Mouse (Mus musculus) CH12.LX (cell line): ENCODE data around the gene Cdca7. TPM values are rescaled to one million over a fixed set of nuclear protein-coding genes. Genes with fewer than 3 reads are reported as not detected.

Source experiments
- DNase-seq: peaks from one replicate; pipeline ENCODE4 v3.0.0-alpha.2; 2013; ENCODE audit errors: extremely low read depth
- H3K27ac ChIP-seq: 2 replicates; pipeline ENCODE4 v1.5.1; 2012; ENCODE audit warnings: low read depth, mild to moderate bottlenecking, control low read depth, moderate library complexity; ENCODE audit not compliant: insufficient read depth
- H3K27me3 ChIP-seq: replicated peaks from 2 replicates; pipeline ENCODE3; 2012; ENCODE audit warnings: inconsistent platforms
- H3K36me3 ChIP-seq, 2 experiments: replicated peaks in 1 of 2; 2 replicates each; pipeline versions ENCODE3 to v1.6.1; 2012; ENCODE audit warnings: inconsistent platforms in 1 of 2, low read length in 1 of 2, mild to moderate bottlenecking in 1 of 2, mixed read lengths in 1 of 2, moderate library complexity in 1 of 2; ENCODE audit not compliant: control insufficient read depth in 1 of 2, insufficient read depth in 1 of 2
- H3K4me1 ChIP-seq, 2 experiments: 2 replicates each; pipeline ENCODE4 v1.6.1; 2012; ENCODE audit warnings: inconsistent platforms in 1 of 2, moderate library complexity in 1 of 2; ENCODE audit not compliant: insufficient read depth in 2 of 2, control insufficient read depth in 1 of 2
- H3K4me2 ChIP-seq: 2 replicates; pipeline ENCODE4 v1.6.1; 2012; ENCODE audit warnings: low read depth, mild to moderate bottlenecking, control low read depth; ENCODE audit not compliant: poor library complexity, insufficient read depth, severe bottlenecking
- H3K4me3 ChIP-seq, 3 experiments: fragments of 150-350 bp in 1 of 3; sonication (generic) in 1 of 3; replicated peaks in 1 of 3; 2 replicates each; pipeline versions ENCODE3 to v1.5.1; 2011 to 2012; ENCODE audit warnings: low read depth in 2 of 3, low read length in 2 of 3, mild to moderate bottlenecking in 2 of 3, moderate library complexity in 2 of 3, control low read depth in 1 of 3, improper control_type of control experiment in 1 of 3, inconsistent platforms in 1 of 3, mixed read lengths in 1 of 3; ENCODE audit not compliant: poor library complexity in 1 of 3
- H3K79me2 ChIP-seq: replicated peaks from 2 replicates; pipeline ENCODE4 v1.6.1; 2012; ENCODE audit warnings: mild to moderate bottlenecking, moderate library complexity; ENCODE audit not compliant: control insufficient read depth, poor library complexity, insufficient read depth, severe bottlenecking; ENCODE audit errors: extremely low read depth
- H3K9ac ChIP-seq: 2 replicates; pipeline ENCODE4 v1.6.1; 2012; ENCODE audit warnings: low read depth, mild to moderate bottlenecking, control low read depth, moderate library complexity; ENCODE audit not compliant: insufficient read depth
- H3K9me3 ChIP-seq: replicated peaks from 2 replicates; pipeline ENCODE3; 2012; ENCODE audit warnings: low read length, inconsistent platforms, mixed read lengths
- BHLHE40 ChIP-seq: IDR thresholded peaks from 2 replicates; pipeline ENCODE4 v1.6.1; 2011; ENCODE audit warnings: mild to moderate bottlenecking, low read depth, low read length, improper control_type of control experiment
- CHD1 ChIP-seq: IDR thresholded peaks from 2 replicates; pipeline ENCODE4 v1.6.1; 2012; ENCODE audit warnings: low read depth, low read length, improper control_type of control experiment, inconsistent platforms
- CHD2 ChIP-seq: IDR thresholded peaks from 2 replicates; pipeline ENCODE4 v1.6.1; 2011; ENCODE audit warnings: low read length, improper control_type of control experiment
- CTCF ChIP-seq, 2 experiments: IDR thresholded peaks in 1 of 2; conservative IDR thresholded peaks in 1 of 2; 2 replicates each; pipeline ENCODE4 v1.5.1; 2011 to 2012; ENCODE audit warnings: low read depth in 2 of 2, low read length in 2 of 2, improper control_type of control experiment in 1 of 2, inconsistent platforms in 1 of 2, mild to moderate bottlenecking in 1 of 2, moderate library complexity in 1 of 2
- E2F4 ChIP-seq: IDR thresholded peaks from 2 replicates; pipeline ENCODE4 v1.6.1; 2011; ENCODE audit warnings: low read depth, low read length, improper control_type of control experiment; ENCODE audit not compliant: insufficient replicate concordance
- EP300 ChIP-seq: IDR thresholded peaks from 2 replicates; pipeline ENCODE4 v1.6.1; 2011; ENCODE audit warnings: low read length, improper control_type of control experiment
- ETS1 ChIP-seq: conservative IDR thresholded peaks from 2 replicates; pipeline ENCODE4 v1.6.1; 2012; ENCODE audit warnings: low read depth, mild to moderate bottlenecking, inconsistent platforms, low read length, improper control_type of control experiment, moderate library complexity
- GABPA ChIP-seq: IDR thresholded peaks from 2 replicates; pipeline ENCODE4 v1.6.1; 2012; ENCODE audit warnings: low read depth, low read length, improper control_type of control experiment, inconsistent platforms; ENCODE audit not compliant: insufficient replicate concordance
- HCFC1 ChIP-seq: IDR thresholded peaks from 2 replicates; pipeline ENCODE4 v1.6.1; 2012; ENCODE audit warnings: low read depth, mild to moderate bottlenecking, inconsistent platforms, low read length, improper control_type of control experiment
- IRF4 ChIP-seq: IDR thresholded peaks from 2 replicates; pipeline ENCODE4 v1.6.1; 2014; ENCODE audit warnings: low read depth, mild to moderate bottlenecking, inconsistent platforms, low read length, improper control_type of control experiment
- JUN ChIP-seq: IDR thresholded peaks from 2 replicates; pipeline ENCODE4 v1.6.1; 2011; ENCODE audit warnings: low read depth, mild to moderate bottlenecking, low read length, improper control_type of control experiment, moderate library complexity; ENCODE audit not compliant: insufficient read depth
- JUND ChIP-seq: conservative IDR thresholded peaks from 2 replicates; pipeline ENCODE4 v1.6.1; 2011; ENCODE audit warnings: low read depth, low read length, improper control_type of control experiment
- KAT2A ChIP-seq: IDR thresholded peaks from 2 replicates; pipeline ENCODE4 v1.6.1; 2012; ENCODE audit warnings: low read length, improper control_type of control experiment, inconsistent platforms; ENCODE audit not compliant: insufficient replicate concordance
- MAZ ChIP-seq: IDR thresholded peaks from 2 replicates; pipeline ENCODE4 v1.6.1; 2012; ENCODE audit warnings: low read depth, mild to moderate bottlenecking, inconsistent platforms, low read length, improper control_type of control experiment, moderate library complexity
- MEF2A ChIP-seq: IDR thresholded peaks from 2 replicates; pipeline ENCODE4 v1.6.1; 2014; ENCODE audit warnings: low read depth, mild to moderate bottlenecking, inconsistent platforms, low read length, improper control_type of control experiment, borderline replicate concordance
- MXI1 ChIP-seq: IDR thresholded peaks from 2 replicates; pipeline ENCODE4 v1.6.1; 2011; ENCODE audit warnings: mild to moderate bottlenecking, low read depth, low read length, improper control_type of control experiment
- MYC ChIP-seq: IDR thresholded peaks from 2 replicates; pipeline ENCODE4 v1.6.1; 2011; ENCODE audit warnings: low read depth, mild to moderate bottlenecking, improper control_type of control experiment, low read length
- NELFE ChIP-seq: IDR thresholded peaks from 2 replicates; pipeline ENCODE4 v1.6.1; 2011; ENCODE audit warnings: low read depth, low read length, improper control_type of control experiment
- POLR2A ChIP-seq: IDR thresholded peaks from 2 replicates; pipeline ENCODE4 v1.6.1; 2011; ENCODE audit warnings: low read depth, mild to moderate bottlenecking, improper control_type of control experiment, low read length
- POLR2AphosphoS2 ChIP-seq: IDR thresholded peaks from 2 replicates; pipeline ENCODE4 v1.6.1; 2011; ENCODE audit warnings: low read depth, low read length, improper control_type of control experiment
- RAD21 ChIP-seq: IDR thresholded peaks from 2 replicates; pipeline ENCODE4 v1.6.1; 2011; ENCODE audit warnings: low read depth, mild to moderate bottlenecking, low read length, improper control_type of control experiment, moderate library complexity
- RCOR1 ChIP-seq: conservative IDR thresholded peaks from 2 replicates; pipeline ENCODE4 v1.6.1; 2012; ENCODE audit warnings: low read depth, mild to moderate bottlenecking, inconsistent platforms, low read length, improper control_type of control experiment
- SIN3A ChIP-seq: IDR thresholded peaks from 2 replicates; pipeline ENCODE4 v1.6.1; 2012; ENCODE audit warnings: low read length, improper control_type of control experiment, inconsistent platforms
- SMC3 ChIP-seq: IDR thresholded peaks from 2 replicates; pipeline ENCODE4 v1.6.1; 2011; ENCODE audit warnings: low read depth, low read length, improper control_type of control experiment
- TBP ChIP-seq: conservative IDR thresholded peaks from 2 replicates; pipeline ENCODE4 v1.6.1; 2011; ENCODE audit warnings: low read depth, low read length, improper control_type of control experiment
- TCF12 ChIP-seq: IDR thresholded peaks from 2 replicates; pipeline ENCODE4 v1.6.1; 2014; ENCODE audit warnings: low read depth, mild to moderate bottlenecking, inconsistent platforms, low read length, improper control_type of control experiment
- USF1 ChIP-seq: IDR thresholded peaks from 2 replicates; pipeline ENCODE4 v1.6.1; 2014; ENCODE audit warnings: low read depth, mild to moderate bottlenecking, inconsistent platforms, low read length, improper control_type of control experiment
- USF2 ChIP-seq: conservative IDR thresholded peaks from 2 replicates; pipeline ENCODE4 v1.6.1; 2011; ENCODE audit warnings: low read depth, low read length, improper control_type of control experiment
- ZC3H11A ChIP-seq: IDR thresholded peaks from 2 replicates; pipeline ENCODE4 v1.6.1; 2012; ENCODE audit warnings: low read depth, mild to moderate bottlenecking, inconsistent platforms, low read length, improper control_type of control experiment
- ZMIZ1 ChIP-seq: IDR thresholded peaks from 2 replicates; pipeline ENCODE4 v1.6.1; 2012; ENCODE audit warnings: low read depth, mild to moderate bottlenecking, inconsistent platforms, low read length, improper control_type of control experiment
- dilution Hi-C: fragments of 300-500 bp; cut with MboI; formaldehyde crosslinking; loops from 2 replicates; pipeline ENCODE4 v1.14.3; 2020; ENCODE audit warnings: low sequenced_read_pairs; ENCODE audit not compliant: extremely low pct_unique_long_range_greater_than_20kb, extremely low pct_ligation_motif_present
- in situ Hi-C: fragments of 300-500 bp; cut with MboI; formaldehyde crosslinking; loops from 3 replicates; pipeline ENCODE4 v1.14.3; 2019; ENCODE audit warnings: low sequenced_read_pairs, low pct_ligation_motif_present, low pct_unique_long_range_greater_than_20kb, mixed read lengths
- polyA plus RNA-seq: library from polyadenylated mRNA; unstranded; fragments of >175 nt; gene quantifications from 2 replicates; pipeline ENCODE4 v1.2.1, GENCODE M21; 2012; ENCODE audit warnings: low read depth; ENCODE audit not compliant: insufficient read length
- total RNA-seq, 2 experiments: library from RNA; depleted of rRNA; stranded (reverse); fragments of 300-350 nt in 1 of 2; fragments of >200 nt in 1 of 2; gene quantifications; 2 replicates each; pipeline ENCODE4 v1.2.3; 2012 to 2014

Cdca7 gene
- total and polyA plus RNA-seq, 3 experiments, result 83.5 to 202 (median 114) TPM

DNA sequence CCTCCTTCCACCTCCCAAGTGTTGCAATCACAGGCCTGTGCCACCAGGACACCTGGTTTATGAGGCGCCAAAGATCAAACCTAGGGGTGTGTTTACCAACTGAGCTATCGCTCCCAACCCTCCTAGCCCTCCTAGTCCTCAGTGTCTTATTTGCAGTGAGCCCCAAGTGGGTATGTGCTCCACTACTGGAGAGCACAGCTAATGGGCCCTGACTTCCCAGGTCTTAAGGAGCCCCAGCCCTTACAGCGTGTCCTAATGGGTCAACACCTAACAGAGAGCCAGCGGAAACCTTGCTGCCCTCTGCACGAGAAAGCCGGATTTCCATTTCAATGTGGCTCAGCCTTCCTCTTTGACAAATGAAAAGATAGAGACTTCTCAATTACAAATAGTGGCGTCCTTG lies 39.6 kb downstream of the Cdca7 start:
- H3K4me2 ChIP-seq, result no peak overlapping the region
- DNase-seq, result no peak
- no peaks in the 10 kb centered on the region for H3K4me1 ChIP-seq
- no peaks in the 10 kb centered on the region for H3K9me3 ChIP-seq
- H3K79me2 ChIP-seq, result no peaks in the 10 kb centered on the region
- no peak overlapping the region for H3K9ac ChIP-seq
- dilution Hi-C loops (no loop called here), in situ Hi-C loops (loop anchor here (10.0 kb wide), 1 partner anchor 769 kb away; no protein-coding TSS in a partner anchor)
- H3K4me3 ChIP-seq, result no peak overlapping the region
- H3K36me3 ChIP-seq, result no peaks in the 10 kb centered on the region
- peaks cover 32% of the 10 kb centered on the region for H3K27me3 ChIP-seq
- no peak overlapping the region for H3K27ac ChIP-seq
- TF ChIP-seq SMC3 (no peak), IRF4 (no peak), SIN3A (no peak), RCOR1 (no peak), USF2 (no peak), JUND (no peak), CHD2 (no peak), MAZ (no peak), MXI1 (no peak), EP300 (no peak), HCFC1 (no peak), ZMIZ1 (no peak), POLR2A (no peak), POLR2AphosphoS2 (no peak), NELFE (no peak), MYC (no peak), USF1 (no peak)

DNA sequence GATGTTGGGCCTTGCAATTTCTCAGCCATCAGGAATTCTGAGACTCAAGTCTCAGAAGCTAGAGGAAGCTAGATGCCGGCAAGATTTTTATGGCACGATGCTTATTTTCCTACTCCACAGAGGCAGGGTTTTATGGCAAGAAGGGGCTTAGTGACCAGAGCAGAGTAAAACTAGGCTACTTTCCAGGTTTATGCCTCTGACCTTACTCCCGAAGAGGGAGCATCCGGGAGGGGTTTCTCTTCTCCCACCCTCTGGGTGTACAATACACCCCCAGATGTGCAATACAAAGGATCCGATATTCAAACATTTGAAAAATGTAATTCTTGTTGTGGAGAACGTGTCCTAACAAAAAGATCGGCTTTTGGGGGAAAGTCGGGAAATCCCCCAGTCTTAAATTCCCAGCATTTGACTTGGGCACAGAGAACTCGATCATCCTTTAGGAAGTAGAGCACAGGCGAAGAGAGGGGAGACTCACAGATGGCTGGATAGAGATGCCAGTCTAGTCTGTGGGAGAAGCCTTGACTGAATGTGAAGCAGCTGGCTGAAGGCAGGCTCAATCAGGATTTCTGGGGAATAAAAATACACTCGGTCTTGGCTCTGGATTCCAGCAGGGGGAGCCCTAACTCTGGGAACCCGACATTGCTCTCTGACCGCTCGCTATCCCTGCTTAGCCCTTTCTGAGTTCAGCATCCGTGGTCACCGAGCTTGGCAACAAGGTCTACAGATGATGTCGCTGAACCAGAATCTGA lies 40.2 kb downstream of the Cdca7 start:
- in situ Hi-C loops, result loop anchor here (10.0 kb wide), 1 partner anchor 769 kb away; no protein-coding TSS in a partner anchor
- peak overlapping the region; percentile 6; the same call in 1 of the 2 replicates for H3K4me2 ChIP-seq
- dilution Hi-C loops, result no loop called here
- no peak for TF ChIP-seq POLR2A
- no peak; the same call in 1 of the 2 replicates for TF ChIP-seq IRF4
- TF ChIP-seq CTCF (conservative IDR thresholded peaks at IDR 0.05 in 1 of 2, IDR thresholded peaks at IDR 0.05 in 1 of 2; ENCODE audit: low read depth in 2 of 2, low read length in 2 of 2), result peak; percentile 47 to 78
- no peak for TF ChIP-seq MAZ
- peak; percentile 85 for TF ChIP-seq RAD21
- TF ChIP-seq ZC3H11A, result peak; percentile 19; the same call in 1 of the 2 replicates
- no peak for TF ChIP-seq E2F4
- no peak for TF ChIP-seq KAT2A
- no peak for TF ChIP-seq ZMIZ1
- TF ChIP-seq TCF12, result no peak
- TF ChIP-seq NELFE, result no peak
- TF ChIP-seq MXI1, result no peak
- TF ChIP-seq ETS1, result no peak
- TF ChIP-seq JUN, result no peak
- TF ChIP-seq TBP, result no peak
- peak; percentile 79 for TF ChIP-seq SMC3
- no peak for TF ChIP-seq HCFC1
- TF ChIP-seq MEF2A, result no peak
- no peak for TF ChIP-seq SIN3A
- no peak for TF ChIP-seq CHD1
- no peak for TF ChIP-seq USF2
- TF ChIP-seq BHLHE40, result no peak
- TF ChIP-seq GABPA, result no peak
- no peak for TF ChIP-seq EP300
- no peak for TF ChIP-seq RCOR1

More for the DNA sequence above, 40.2 kb downstream of the Cdca7 start:
- Histone ChIP-seq H3K4me3 (no peak overlapping the region), H3K27me3 (peaks cover 34% of the 10 kb centered on the region), H3K9me3 (no peaks in the 10 kb centered on the region), H3K4me1 (no peaks in the 10 kb centered on the region), H3K79me2 (no peaks in the 10 kb centered on the region), H3K27ac (no peak overlapping the region), H3K9ac (no peak overlapping the region), H3K36me3 (no peaks in the 10 kb centered on the region)
- DNase-seq, result peak; percentile 36
